Mouse (Mus musculus) lung, embryonic 14.5 days (tissue): ENCODE measurements around the gene Jup. TPM values are rescaled to one million over a fixed set of nuclear protein-coding genes. Genes with fewer than 3 reads are reported as not detected.
A peak's percentile ranks its signal among the peaks of the same experiment; 100 is the strongest.

Experiments
- ATAC-seq: fragments of 200-750 bp; cut with Nextera tagmentation; 2 replicates; pipeline ENCODE4 v1.8.0; 2017; ENCODE audit warnings: mild to moderate bottlenecking, moderate TSS enrichment, moderate library complexity; ENCODE audit not compliant: insufficient read depth
- DNase-seq: peaks from one replicate; pipeline ENCODE4 v3.0.0-alpha.2; 2015
- H3K27ac ChIP-seq: fragments of 300-500 bp; sonication (generic); 2 replicates; pipeline ENCODE4 v1.5.1; 2014; ENCODE audit warnings: low read depth, mild to moderate bottlenecking, moderate library complexity
- H3K27me3 ChIP-seq: fragments of 300-500 bp; sonication (generic); 2 replicates; pipeline ENCODE4 v1.6.1; 2014; ENCODE audit warnings: low read length, control low read depth; ENCODE audit not compliant: insufficient read depth
- H3K36me3 ChIP-seq: fragments of 300-500 bp; sonication (generic); 2 replicates; pipeline ENCODE4 v1.6.1; 2014; ENCODE audit warnings: control low read depth; ENCODE audit not compliant: insufficient read depth
- H3K4me1 ChIP-seq: fragments of 300-500 bp; sonication (generic); 2 replicates; pipeline ENCODE4 v1.6.1; 2014; ENCODE audit warnings: antibody characterized with exemption, control low read depth; ENCODE audit not compliant: insufficient read depth
- H3K4me2 ChIP-seq: fragments of 300-500 bp; sonication (generic); 2 replicates; pipeline ENCODE4 v1.6.1; 2014; ENCODE audit warnings: mild to moderate bottlenecking
- H3K4me3 ChIP-seq: fragments of 300-500 bp; sonication (generic); 2 replicates; pipeline ENCODE4 v1.5.1; 2014; ENCODE audit warnings: low read depth, low read length
- H3K9ac ChIP-seq: fragments of 300-500 bp; sonication (generic); 2 replicates; pipeline ENCODE4 v1.6.1; 2014
- H3K9me3 ChIP-seq: fragments of 300-500 bp; sonication (generic); 2 replicates; pipeline ENCODE4 v1.6.1; 2016; ENCODE audit warnings: low read depth, low read length, control low read depth
- CTCF ChIP-seq: IDR thresholded peaks from 2 replicates; pipeline ENCODE4 v1.5.1; 2016; ENCODE audit warnings: antibody characterized with exemption, low read depth
- WGBS: fragments of 180-500 bp; shearing (Covaris S2); extraction: QIAGEN DNeasy Blood & Tissue Kit; methylation state at CpG from one replicate; pipeline ENCODE4 v1.1.7; 2014; 5-methylcytosine and 5-hydroxymethylcytosine counted together
- polyA plus RNA-seq: library from polyadenylated mRNA; unstranded; fragments of >200 nt; fragmentation: Nextera tagmentation; extraction: Ambion mirVana; gene quantifications from 2 replicates; pipeline ENCODE4 v1.2.1, GENCODE M21; 2014

Jup gene
- polyA plus RNA-seq, 1 experiment from 2014 or later = 88.3 TPM

GRCm38 (mm10) chr11:100402240-100402639, 4.7 kb upstream of the Jup start:
- no peak for ATAC-seq
- peak overlapping the region; percentile 38 for H3K27ac ChIP-seq
- TF ChIP-seq CTCF = no peak
- H3K4me3 ChIP-seq = no peak overlapping the region
- H3K9ac ChIP-seq = no peak overlapping the region
- no peak overlapping the region for H3K4me2 ChIP-seq
- no peaks in the 10 kb centered on the region for H3K27me3 ChIP-seq
- 18% methylated on average over 6 of the region's 6 CpGs for WGBS
- H3K4me1 ChIP-seq = peaks cover 22% of the 10 kb centered on the region; the same call in 1 of the 2 replicates
- no peaks in the 10 kb centered on the region for H3K9me3 ChIP-seq
- no peak for DNase-seq
- 0 out of 2 replicates have a peak, but pooled peaks cover 4% of the 10 kb centered on the region for H3K36me3 ChIP-seq

- Histone ChIP-seq H3K4me1 (peaks cover 25% of the 10 kb centered on the region; the same call in 1 of the 2 replicates), H3K4me3 (no peak overlapping the region), H3K27me3 (no peaks in the 10 kb centered on the region), H3K4me2 (no peak overlapping the region), H3K9me3 (no peaks in the 10 kb centered on the region), H3K9ac (no peak overlapping the region), H3K36me3 (no peaks in the 10 kb centered on the region), H3K27ac (no peak overlapping the region)
- TF ChIP-seq CTCF = no peak
- DNase-seq (no peak), ATAC-seq (no peak)
- WGBS = 74% methylated on average over 6 of the region's 6 CpGs
These were observed 3.3 kb upstream of the Jup start for GRCm38 (mm10) chr11:100400842-100401241.

GRCm38 (mm10) chr11:100399727-100400538, 2.4 kb upstream of the Jup start:
- H3K4me2 ChIP-seq = no peak overlapping the region
- H3K4me1 ChIP-seq = peaks cover 31% of the 10 kb centered on the region; the same call in 1 of the 2 replicates
- no peak for ATAC-seq
- no peak for DNase-seq
- no peaks in the 10 kb centered on the region for H3K9me3 ChIP-seq
- H3K27ac ChIP-seq = no peak overlapping the region
- H3K9ac ChIP-seq = no peak overlapping the region
- WGBS = 68% methylated on average over 12 of the region's 12 CpGs
- H3K27me3 ChIP-seq = no peaks in the 10 kb centered on the region
- H3K4me3 ChIP-seq = no peak overlapping the region
- no peak for TF ChIP-seq CTCF
- no peaks in the 10 kb centered on the region for H3K36me3 ChIP-seq

- H3K27ac ChIP-seq = no peak overlapping the region
- 60% methylated on average over 9 of the region's 9 CpGs for WGBS
- H3K4me1 ChIP-seq = peaks cover 29% of the 10 kb centered on the region; the same call in 1 of the 2 replicates
These were observed 1.8 kb upstream of the Jup start for GRCm38 (mm10) chr11:100399320-100399719.

GRCm38 (mm10) chr11:100398517-100398916, 954 bp upstream of the Jup start:
- no peak overlapping the region for H3K4me3 ChIP-seq
- no peak for DNase-seq
- no peak overlapping the region for H3K9ac ChIP-seq
- ATAC-seq = no peak
- peak overlapping the region; percentile 46; the same call in 1 of the 2 replicates for H3K27ac ChIP-seq
- H3K27me3 ChIP-seq = no peaks in the 10 kb centered on the region
- peaks cover 29% of the 10 kb centered on the region; the same call in 1 of the 2 replicates for H3K4me1 ChIP-seq
- H3K4me2 ChIP-seq = peak overlapping the region; percentile 78; the same call in 1 of the 2 replicates
- no peak for TF ChIP-seq CTCF
- no peaks in the 10 kb centered on the region for H3K36me3 ChIP-seq
- WGBS = 85% methylated on average over 7 of the region's 7 CpGs
- no peaks in the 10 kb centered on the region for H3K9me3 ChIP-seq

More at GRCm38 (mm10) chr11:100399320-100399719, 1.8 kb upstream of the Jup start:
- Histone ChIP-seq H3K4me2 (no peak overlapping the region), H3K4me3 (no peak overlapping the region), H3K27me3 (no peaks in the 10 kb centered on the region), H3K9ac (no peak overlapping the region), H3K36me3 (no peaks in the 10 kb centered on the region), H3K9me3 (no peaks in the 10 kb centered on the region)
- ATAC-seq (no peak), DNase-seq (peak; percentile 43)
- no peak for TF ChIP-seq CTCF

- peak overlapping the region; percentile 90 for H3K27ac ChIP-seq
- H3K9ac ChIP-seq = peak overlapping the region; percentile 76
- peak; percentile 66 for TF ChIP-seq CTCF
- peak overlapping the region; percentile 72 for H3K4me3 ChIP-seq
- ATAC-seq (peak; percentile 11), DNase-seq (peak; percentile 31)
- WGBS = 1% methylated on average over 42 of the region's 42 CpGs
- no peaks in the 10 kb centered on the region for H3K9me3 ChIP-seq
- peak overlapping the region; percentile 78 for H3K4me2 ChIP-seq
- H3K4me1 ChIP-seq = peaks cover 24% of the 10 kb centered on the region; the same call in 1 of the 2 replicates
- H3K27me3 ChIP-seq = no peaks in the 10 kb centered on the region
- H3K36me3 ChIP-seq = no peaks in the 10 kb centered on the region
These were observed 520 bp downstream of the Jup start for GRCm38 (mm10) chr11:100396886-100397599.
